Mouse (Mus musculus) right cerebral cortex, postnatal 25 days (tissue): ENCODE measurements around the gene Defa30.
"Not testable (repeated sequence)": the region's sequence is repeated elsewhere in the genome, so short reads cannot be mapped to it uniquely, and the experiment has no call there.

ENCODE experiments used
- DNase-seq: peaks from one replicate; pipeline ENCODE4 v3.0.0; 2022

Gene Defa30

GRCm38 (mm10) chr8:21134342-21134741 is at the start of gene Defa30:
Defa30 (plus strand) TSS chr8:21134642.
- not testable (repeated sequence) for DNase-seq

- DNase-seq = no peak
Measured at GRCm38 (mm10) chr8:21093106-21093505, 41.3 kb upstream of the Defa30 start.

GRCm38 (mm10) chr8:21095950-21096349 is 38.5 kb upstream of the Defa30 start, which contains the start of gene Gm14851:
Gm14851 (minus strand) TSS chr8:21096050.
- DNase-seq = not testable (repeated sequence)

GRCm38 (mm10) chr8:21161977-21162376 is 27.5 kb downstream of the Defa30 start, which contains the start of gene Defa22:
Defa22 (plus strand) TSS chr8:21162277.
- DNase-seq = not testable (repeated sequence)
